Mouse (Mus musculus) brain, embryonic 14.5 days (tissue): ENCODE measurements around the gene Cuzd1.

ENCODE experiments used
- CTCF ChIP-seq: fragments of 200-500 bp; IDR thresholded peaks from 2 replicates; pipeline ENCODE4 v1.5.1; 2012; ENCODE audit warnings: inconsistent platforms, mild to moderate bottlenecking, moderate library complexity, borderline replicate concordance; ENCODE audit not compliant: insufficient read depth, insufficient read length; ENCODE audit errors: extremely low read depth
- POLR2A ChIP-seq: fragments of 200-500 bp; IDR thresholded peaks from 2 replicates; pipeline ENCODE4 v1.6.1; 2012; ENCODE audit warnings: mild to moderate bottlenecking, inconsistent platforms, borderline replicate concordance; ENCODE audit not compliant: poor library complexity, insufficient read depth, insufficient read length, severe bottlenecking; ENCODE audit errors: extremely low read depth

DNA sequence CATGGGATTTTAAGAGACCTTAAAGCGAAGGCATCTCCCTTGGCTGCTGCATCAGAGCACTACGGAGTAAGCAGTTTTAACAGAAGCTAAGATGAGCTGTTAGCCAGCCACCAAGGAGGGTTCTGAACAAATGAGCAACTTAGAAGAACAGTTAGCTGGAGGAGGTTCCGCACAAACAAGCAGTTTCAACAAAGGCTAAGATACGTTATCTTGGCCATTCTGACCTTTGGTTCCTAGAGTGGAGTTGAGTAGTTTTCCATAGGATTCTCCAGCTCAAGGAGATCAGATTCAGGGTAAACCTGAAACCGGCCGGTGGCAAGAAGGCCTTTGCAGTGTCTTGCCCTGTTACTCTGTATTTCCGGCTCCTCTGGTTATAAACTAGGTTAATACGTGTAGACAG is 42.0 kb upstream of the Cuzd1 start:
- TF ChIP-seq POLR2A (no peak), CTCF (no peak)
